Mouse (Mus musculus): ENCODE results near the gene Npm3. TPM values are rescaled to one million over a fixed set of nuclear protein-coding genes. Genes with fewer than 3 reads are reported as not detected.

Npm3 gene
- polyA plus RNA-seq, 1 experiment = 175 TPM

- H3K79me3 ChIP-seq (ENCODE audit: low read depth) = no peaks in the 10 kb centered on the region
- no peak overlapping the region for H3K4me3 ChIP-seq (ENCODE audit: insufficient read depth, poor library complexity, severe bottlenecking)
- no peaks in the 10 kb centered on the region for H3K79me2 ChIP-seq (ENCODE audit: control insufficient read depth, insufficient read depth)
- TF ChIP-seq MAX (IDR thresholded peaks at IDR 0.05) = no peak
- peaks cover 50% of the 10 kb centered on the region for H3K27me3 ChIP-seq (ENCODE audit: control insufficient read depth, insufficient read depth, insufficient read length)
- H3K36me3 ChIP-seq (ENCODE audit: control insufficient read depth, insufficient read depth) = no peaks in the 10 kb centered on the region
- no peak overlapping the region for H3ac ChIP-seq (ENCODE audit: control insufficient read depth, insufficient read length, low read depth)
Measured at GRCm38 (mm10) chr19:45736855-45737207, 12.6 kb downstream of the Npm3 start.

DNA sequence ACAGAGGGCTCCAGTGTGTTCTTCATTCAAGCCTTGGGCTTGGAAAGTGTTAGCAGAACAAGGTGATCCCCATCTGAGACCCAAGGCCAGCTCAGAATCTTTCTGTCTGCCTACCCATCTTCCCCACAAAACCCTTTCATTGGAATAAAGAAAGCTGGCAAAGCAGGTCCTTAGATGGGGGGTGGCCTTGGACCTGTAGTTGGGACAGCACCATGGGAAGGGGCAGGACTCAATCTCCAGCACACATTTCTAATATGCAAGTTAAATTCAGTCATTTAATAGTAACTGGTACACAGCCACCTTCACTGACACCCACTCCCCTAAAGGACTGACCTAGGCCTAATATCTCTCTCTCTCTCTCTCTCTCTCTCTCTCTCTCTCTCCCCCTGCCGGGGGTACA, 13.2 kb downstream of the Npm3 start:
- Histone ChIP-seq H3ac (ENCODE audit: control insufficient read depth, insufficient read length, low read depth) (no peak overlapping the region), H3K4me3 (ENCODE audit: insufficient read depth, poor library complexity, severe bottlenecking) (no peak overlapping the region), H3K27me3 (ENCODE audit: control insufficient read depth, insufficient read depth, insufficient read length) (peaks cover 48% of the 10 kb centered on the region), H3K36me3 (ENCODE audit: control insufficient read depth, insufficient read depth) (no peaks in the 10 kb centered on the region), H3K79me2 (ENCODE audit: control insufficient read depth, insufficient read depth) (no peaks in the 10 kb centered on the region), H3K79me3 (ENCODE audit: low read depth) (no peaks in the 10 kb centered on the region)
- TF ChIP-seq MYOD1 (IDR thresholded peaks at IDR 0.05; ENCODE audit: control insufficient read depth, insufficient read length, low read depth) (no peak), MYOG (IDR thresholded peaks at IDR 0.05; ENCODE audit: control insufficient read depth, extremely low read depth, insufficient read length) (no peak), FOSL1 (IDR thresholded peaks at IDR 0.05; ENCODE audit: insufficient read depth, low read length, poor library complexity, severe bottlenecking) (no peak), USF1 (IDR thresholded peaks at IDR 0.05; ENCODE audit: low read depth) (no peak), MAX (IDR thresholded peaks at IDR 0.05) (no peak), CTCF (IDR thresholded peaks at IDR 0.05; ENCODE audit: control insufficient read depth, insufficient read depth, insufficient read length) (no peak)

DNA sequence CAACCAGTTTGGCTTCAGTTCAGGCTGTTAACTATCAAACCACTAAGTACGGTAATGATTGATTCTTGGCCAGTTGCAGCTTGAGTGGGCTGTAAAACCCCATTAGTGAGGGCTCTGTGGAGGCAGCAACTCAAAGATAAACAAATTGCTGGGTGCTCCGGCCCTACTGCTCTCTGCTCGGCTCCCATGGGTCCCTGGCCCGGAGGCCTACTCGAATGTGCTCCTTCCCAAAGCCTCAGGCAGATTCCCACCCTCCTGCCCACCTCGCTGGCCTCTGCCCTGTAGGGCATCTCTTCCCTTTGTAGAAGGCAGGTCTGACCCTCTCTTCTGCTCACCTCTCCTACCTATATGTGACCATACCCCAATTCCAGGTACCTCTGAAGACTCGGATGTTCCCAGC, 14.6 kb downstream of the Npm3 start:
- H3ac ChIP-seq (ENCODE audit: control insufficient read depth, insufficient read length, low read depth) = no peak overlapping the region
- TF ChIP-seq CTCF (IDR thresholded peaks at IDR 0.05; ENCODE audit: control insufficient read depth, insufficient read depth, insufficient read length) (no peak), FOSL1 (IDR thresholded peaks at IDR 0.05; ENCODE audit: insufficient read depth, low read length, poor library complexity, severe bottlenecking) (no peak)
- H3K79me2 ChIP-seq (ENCODE audit: control insufficient read depth, insufficient read depth) = no peaks in the 10 kb centered on the region

DNA sequence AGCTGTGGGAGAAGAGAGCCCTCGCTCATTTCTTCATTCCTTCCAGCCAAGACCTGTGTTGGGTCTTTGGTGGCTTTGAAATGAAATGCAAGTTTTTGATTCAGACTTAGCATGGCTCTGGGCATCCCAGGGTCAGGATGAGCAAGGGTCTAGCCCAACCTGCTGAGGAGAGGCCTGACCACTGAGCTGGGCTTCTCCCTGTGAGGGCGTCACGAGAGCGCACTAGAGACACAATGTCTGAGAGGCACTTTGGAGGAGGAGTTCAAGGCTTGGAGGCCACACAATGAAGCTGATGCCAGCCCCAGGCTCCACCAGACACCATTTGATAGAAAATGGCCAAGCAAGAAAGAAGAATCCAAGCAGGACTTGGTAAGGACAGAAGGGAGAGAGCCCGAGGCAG, 15.2 kb downstream of the Npm3 start:
- no peaks in the 10 kb centered on the region for H3K79me3 ChIP-seq (ENCODE audit: low read depth)
- TF ChIP-seq CEBPB (IDR thresholded peaks at IDR 0.05; ENCODE audit: low read depth) = no peak
- TF ChIP-seq USF1 (IDR thresholded peaks at IDR 0.05; ENCODE audit: low read depth) = no peak
- no peak for TF ChIP-seq MYOD1 (IDR thresholded peaks at IDR 0.05; ENCODE audit: control insufficient read depth, insufficient read length, low read depth)
- TF ChIP-seq MYOG (IDR thresholded peaks at IDR 0.05; ENCODE audit: control insufficient read depth, extremely low read depth, insufficient read length) = no peak
- TF ChIP-seq CTCF (IDR thresholded peaks at IDR 0.05; ENCODE audit: control insufficient read depth, insufficient read depth, insufficient read length) = no peak
- no peak for TF ChIP-seq FOSL1 (IDR thresholded peaks at IDR 0.05; ENCODE audit: insufficient read depth, low read length, poor library complexity, severe bottlenecking)
- TF ChIP-seq MAX (IDR thresholded peaks at IDR 0.05) = no peak
- no peaks in the 10 kb centered on the region for H3K79me2 ChIP-seq (ENCODE audit: control insufficient read depth, insufficient read depth)
- no peak overlapping the region for H3ac ChIP-seq (ENCODE audit: control insufficient read depth, insufficient read length, low read depth)
- no peaks in the 10 kb centered on the region for H3K36me3 ChIP-seq (ENCODE audit: control insufficient read depth, insufficient read depth)
- H3K27me3 ChIP-seq (ENCODE audit: control insufficient read depth, insufficient read depth, insufficient read length) = peaks cover 43% of the 10 kb centered on the region
- no peak overlapping the region for H3K4me3 ChIP-seq (ENCODE audit: insufficient read depth, poor library complexity, severe bottlenecking)

More for the DNA sequence above, 14.6 kb downstream of the Npm3 start:
- Histone ChIP-seq H3K79me3 (ENCODE audit: low read depth) (no peaks in the 10 kb centered on the region), H3K36me3 (ENCODE audit: control insufficient read depth, insufficient read depth) (no peaks in the 10 kb centered on the region), H3K4me3 (ENCODE audit: insufficient read depth, poor library complexity, severe bottlenecking) (no peak overlapping the region), H3K27me3 (ENCODE audit: control insufficient read depth, insufficient read depth, insufficient read length) (peaks cover 48% of the 10 kb centered on the region)

DNA sequence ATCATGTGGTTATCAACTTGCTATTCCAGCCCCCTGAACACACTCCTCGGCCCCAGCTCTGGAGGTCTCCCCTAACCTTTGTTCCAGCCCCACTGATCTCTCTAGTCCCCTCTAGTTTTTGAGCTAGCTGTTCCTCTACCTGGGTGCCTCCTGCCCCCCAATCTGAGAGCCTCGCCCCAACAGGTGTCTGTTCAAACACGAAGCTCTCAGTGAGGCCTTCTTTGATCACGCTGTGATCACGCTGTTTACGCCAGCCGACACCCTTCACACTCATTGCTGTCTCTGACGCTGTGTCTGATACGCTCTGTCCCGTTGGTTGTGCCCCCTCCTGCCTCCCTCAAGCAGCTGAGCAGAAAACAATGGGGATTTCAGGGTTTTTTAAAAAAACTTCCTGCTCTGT, 15.8 kb downstream of the Npm3 start:
- H3K79me2 ChIP-seq (ENCODE audit: control insufficient read depth, insufficient read depth) = no peaks in the 10 kb centered on the region
- H3K27me3 ChIP-seq (ENCODE audit: control insufficient read depth, insufficient read depth, insufficient read length) = peaks cover 43% of the 10 kb centered on the region
- no peak overlapping the region for H3ac ChIP-seq (ENCODE audit: control insufficient read depth, insufficient read length, low read depth)
- no peak for TF ChIP-seq CEBPB (IDR thresholded peaks at IDR 0.05; ENCODE audit: low read depth)
- TF ChIP-seq USF1 (IDR thresholded peaks at IDR 0.05; ENCODE audit: low read depth) = no peak
- no peak for TF ChIP-seq FOSL1 (IDR thresholded peaks at IDR 0.05; ENCODE audit: insufficient read depth, low read length, poor library complexity, severe bottlenecking)
- no peak for TF ChIP-seq MAX (IDR thresholded peaks at IDR 0.05)
- no peak for TF ChIP-seq MYOG (IDR thresholded peaks at IDR 0.05; ENCODE audit: control insufficient read depth, extremely low read depth, insufficient read length)
- no peak for TF ChIP-seq MYOD1 (IDR thresholded peaks at IDR 0.05; ENCODE audit: control insufficient read depth, insufficient read length, low read depth)
- no peak for TF ChIP-seq CTCF (IDR thresholded peaks at IDR 0.05; ENCODE audit: control insufficient read depth, insufficient read depth, insufficient read length)
- no peak overlapping the region for H3K4me3 ChIP-seq (ENCODE audit: insufficient read depth, poor library complexity, severe bottlenecking)
- H3K36me3 ChIP-seq (ENCODE audit: control insufficient read depth, insufficient read depth) = no peaks in the 10 kb centered on the region
- no peaks in the 10 kb centered on the region for H3K79me3 ChIP-seq (ENCODE audit: low read depth)

- no peaks in the 10 kb centered on the region for H3K79me3 ChIP-seq (ENCODE audit: low read depth)
- H3K4me3 ChIP-seq (ENCODE audit: insufficient read depth, poor library complexity, severe bottlenecking) = no peak overlapping the region
- no peak overlapping the region for H3ac ChIP-seq (ENCODE audit: control insufficient read depth, insufficient read length, low read depth)
- no peaks in the 10 kb centered on the region for H3K36me3 ChIP-seq (ENCODE audit: control insufficient read depth, insufficient read depth)
- H3K79me2 ChIP-seq (ENCODE audit: control insufficient read depth, insufficient read depth) = no peaks in the 10 kb centered on the region
- TF ChIP-seq MYOD1 (IDR thresholded peaks at IDR 0.05; ENCODE audit: control insufficient read depth, insufficient read length, low read depth) (no peak), FOSL1 (IDR thresholded peaks at IDR 0.05; ENCODE audit: insufficient read depth, low read length, poor library complexity, severe bottlenecking) (no peak), MYOG (IDR thresholded peaks at IDR 0.05; ENCODE audit: control insufficient read depth, extremely low read depth, insufficient read length) (no peak), CEBPB (IDR thresholded peaks at IDR 0.05; ENCODE audit: low read depth) (no peak), MAX (IDR thresholded peaks at IDR 0.05) (no peak), USF1 (IDR thresholded peaks at IDR 0.05; ENCODE audit: low read depth) (no peak), CTCF (IDR thresholded peaks at IDR 0.05; ENCODE audit: control insufficient read depth, insufficient read depth, insufficient read length) (no peak)
- peaks cover 57% of the 10 kb centered on the region for H3K27me3 ChIP-seq (ENCODE audit: control insufficient read depth, insufficient read depth, insufficient read length)
Measured at GRCm38 (mm10) chr19:45731658-45732057, 17.7 kb downstream of the Npm3 start.

Data from C2C12 (cell line).